In the genomic region with DNA sequence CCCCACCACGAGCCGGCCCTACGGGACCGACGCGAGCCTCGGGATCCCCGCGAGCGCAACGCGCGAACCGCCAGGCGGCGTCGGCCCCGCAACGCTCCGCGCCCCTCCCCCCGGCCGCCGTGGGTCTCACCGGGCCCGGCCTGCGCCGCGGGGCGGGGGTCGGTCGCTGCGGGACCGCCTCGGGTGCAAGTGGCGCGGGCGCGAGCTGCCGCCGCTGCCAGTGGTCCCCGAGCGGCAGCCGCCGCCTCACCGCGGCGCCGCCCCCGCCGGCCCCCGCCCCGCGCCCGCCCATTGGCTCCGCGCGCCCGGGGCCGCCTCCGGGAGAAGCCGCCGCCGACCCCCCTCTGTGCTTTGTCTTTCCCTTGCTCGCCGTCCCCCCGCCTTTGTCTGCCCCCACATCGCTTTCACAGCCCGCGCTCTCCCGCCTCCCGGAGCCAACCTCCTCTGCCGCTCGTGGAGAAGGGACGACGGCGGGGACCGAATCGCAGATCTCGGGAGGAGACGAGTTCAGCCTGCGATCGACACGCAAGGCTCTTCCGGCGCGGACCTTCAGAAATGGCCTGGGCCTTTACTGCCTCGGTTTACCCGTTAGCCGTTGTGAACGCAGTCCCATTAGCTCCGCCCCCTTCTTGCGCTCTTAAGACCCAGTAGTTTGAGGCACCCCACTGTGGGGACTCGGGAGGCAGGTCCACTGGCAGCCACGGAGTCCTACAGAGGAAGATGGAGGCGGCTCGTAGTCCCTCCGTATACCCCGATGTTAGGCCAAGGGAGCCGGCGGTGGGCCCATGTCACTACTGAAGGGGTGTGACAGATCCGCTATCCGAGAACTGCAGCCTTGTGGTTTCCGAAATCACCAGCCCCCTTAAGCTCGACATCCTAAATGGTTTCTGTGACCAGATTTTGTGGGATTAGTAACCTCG, we compare ENCODE assay signal across 8 mouse cellular contexts. TPM values are rescaled to one million over a fixed set of nuclear protein-coding genes. Genes with fewer than 3 reads are reported as not detected.
DNase-seq lines count a peak whose midpoint lies in the region; ATAC-seq and TF ChIP-seq lines count a peak whose summit lies in the region.

No protein-coding gene starts in this region.

- no peak for TF ChIP-seq POLR2A in ES-Bruce4 (IDR thresholded peaks at IDR 0.05; ENCODE audit: insufficient read depth, low read length)

- no peaks in the 10 kb centered on the region for H3K9me3 ChIP-seq in ES-Bruce4 (replicated peaks; ENCODE audit: control insufficient read depth, insufficient read depth, low read length, poor library complexity, severe bottlenecking)
- no peaks in the 10 kb centered on the region for H3K9me3 ChIP-seq in forebrain, embryonic 14.5 days (replicated peaks; ENCODE audit: control insufficient read depth, low read length)
- H3K9me3 ChIP-seq in neural tube, embryonic 14.5 days (ENCODE audit: control insufficient read depth, low read length): no peaks in the 10 kb centered on the region

- peak; percentile 90 for DNase-seq in forebrain, embryonic 14.5 days (ENCODE audit: low spot score)
- peak; percentile 63 for DNase-seq in heart, postnatal 25 days (ENCODE audit: low spot score)
- peak; percentile 86 for DNase-seq in layer of hippocampus, adult 11-12 months (ENCODE audit: low spot score)
- peak; percentile 78 to 82 for DNase-seq in lung, adult 18-20 months
- DNase-seq in testis, postnatal 10 days (ENCODE audit: low spot score): peak; percentile 80

- intact Hi-C loops in heart, postnatal 25 days (cut with DNase I): no loop called here

- TF ChIP-seq EP300 in ES-Bruce4 (IDR thresholded peaks at IDR 0.05; ENCODE audit: insufficient read depth, low read depth, low read length): no peak

- peak overlapping the region; percentile 92 for H3K9ac ChIP-seq in ES-Bruce4 (ENCODE audit: low read depth, poor library complexity, severe bottlenecking)
- H3K9ac ChIP-seq in forebrain, embryonic 14.5 days (ENCODE audit: low read length): peak overlapping the region; percentile 97
- H3K9ac ChIP-seq in neural tube, embryonic 14.5 days (replicated peaks; ENCODE audit: low read depth, low read length): peak overlapping the region; percentile 97

- H3K27ac ChIP-seq in ES-Bruce4 (ENCODE audit: insufficient read depth, low read length): no peak overlapping the region
- peak overlapping the region; percentile 76 for H3K27ac ChIP-seq in brown adipose tissue, adult 24 weeks (replicated peaks; ENCODE audit: low read depth, low read length)
- H3K27ac ChIP-seq in forebrain, embryonic 14.5 days (ENCODE audit: low read depth, low read length): peak overlapping the region; percentile 99
- H3K27ac ChIP-seq in neural tube, embryonic 14.5 days (ENCODE audit: low read depth, low read length): peak overlapping the region; percentile 97

- H3K4me3 ChIP-seq in ES-Bruce4 (ENCODE audit: low read depth, low read length): peak overlapping the region; percentile 74
- peak overlapping the region; percentile 67 for H3K4me3 ChIP-seq in brown adipose tissue, adult 24 weeks (ENCODE audit: insufficient read depth, low read depth, low read length)
- H3K4me3 ChIP-seq in forebrain, embryonic 14.5 days (ENCODE audit: low read depth, low read length): peak overlapping the region; percentile 82
- H3K4me3 ChIP-seq in neural tube, embryonic 14.5 days (ENCODE audit: low read depth, low read length): peak overlapping the region; percentile 79

- no peaks in the 10 kb centered on the region for H3K36me3 ChIP-seq in ES-Bruce4 (ENCODE audit: control insufficient read depth, insufficient read depth, low read length, poor library complexity, severe bottlenecking)
- H3K36me3 ChIP-seq in forebrain, embryonic 14.5 days (ENCODE audit: control insufficient read depth, insufficient read depth, low read length): peaks cover 47% of the 10 kb centered on the region
- H3K36me3 ChIP-seq in neural tube, embryonic 14.5 days (ENCODE audit: control insufficient read depth, insufficient read depth, low read length): peaks cover 20% of the 10 kb centered on the region

- H3K4me2 ChIP-seq in forebrain, embryonic 14.5 days (ENCODE audit: low read length): peak overlapping the region; percentile 96
- peak overlapping the region; percentile 94 for H3K4me2 ChIP-seq in neural tube, embryonic 14.5 days (ENCODE audit: low read depth, low read length)

- no peaks in the 10 kb centered on the region for H3K27me3 ChIP-seq in ES-Bruce4 (ENCODE audit: control insufficient read depth, insufficient read depth, low read length, poor library complexity, severe bottlenecking)
- no peaks in the 10 kb centered on the region for H3K27me3 ChIP-seq in forebrain, embryonic 14.5 days (replicated peaks; ENCODE audit: control insufficient read depth, insufficient read depth, low read length)
- no peaks in the 10 kb centered on the region for H3K27me3 ChIP-seq in neural tube, embryonic 14.5 days (ENCODE audit: control insufficient read depth, insufficient read depth, low read length)

- TF ChIP-seq CTCF in ES-Bruce4 (IDR thresholded peaks at IDR 0.05; ENCODE audit: low read depth, low read length): no peak

- WGBS in forebrain, embryonic 14.5 days: under 1% methylated on average over 53 of the region's 106 CpGs
- WGBS in neural tube, embryonic 14.5 days: under 1% methylated on average over 67 of the region's 106 CpGs

- no peaks in the 10 kb centered on the region for H3K4me1 ChIP-seq in ES-Bruce4 (ENCODE audit: control insufficient read depth, insufficient read depth, low read length)
- H3K4me1 ChIP-seq in brown adipose tissue, adult 24 weeks (ENCODE audit: control insufficient read depth, insufficient read depth, insufficient read length, low read length): peaks cover 18% of the 10 kb centered on the region
- H3K4me1 ChIP-seq in forebrain, embryonic 14.5 days (ENCODE audit: control insufficient read depth, insufficient read depth, low read length): peaks cover 20% of the 10 kb centered on the region
- peaks cover 24% of the 10 kb centered on the region for H3K4me1 ChIP-seq in neural tube, embryonic 14.5 days (ENCODE audit: control insufficient read depth, insufficient read depth, low read length)

- ATAC-seq in forebrain, embryonic 14.5 days: peak; percentile 81
- ATAC-seq in neural tube, embryonic 14.5 days (ENCODE audit: low read depth): peak; percentile 72

RNA-seq across cellular contexts. Expression of a gene that starts 0.5 kb away (rescaled TPM):
- not detected in 2 replicates for polyA plus RNA-seq in ES-Bruce4 (2011; ENCODE audit: insufficient read depth, insufficient read length, low read depth, missing spikeins)
- polyA plus RNA-seq in brown adipose tissue, adult 24 weeks (2012; ENCODE audit: insufficient read depth, insufficient read length, missing spikeins): not detected in 2 replicates
- not detected in 2 replicates for polyA plus RNA-seq in forebrain, embryonic 14.5 days (2014; fragmentation: Nextera tagmentation; extraction: Ambion mirVana)
- not detected for total RNA-seq in heart, postnatal 25 days (2021)
- 0.88 TPM in 1 of 2 replicates, not detected in the other for polyA plus RNA-seq in neural tube, embryonic 14.5 days (2014; fragmentation: Nextera tagmentation; extraction: Ambion mirVana)

RNA-seq across cellular contexts. Expression of a gene that starts 0.5 kb away (rescaled TPM):
- 53.7 and 57.2 TPM in 2 replicates for polyA plus RNA-seq in ES-Bruce4 (2011; ENCODE audit: insufficient read depth, insufficient read length, low read depth, missing spikeins)
- 3.4 and 6.1 TPM in 2 replicates for polyA plus RNA-seq in brown adipose tissue, adult 24 weeks (2012; ENCODE audit: insufficient read depth, insufficient read length, missing spikeins)
- polyA plus RNA-seq in forebrain, embryonic 14.5 days (2014; fragmentation: Nextera tagmentation; extraction: Ambion mirVana): 223 and 240 TPM in 2 replicates
- total RNA-seq in heart, postnatal 25 days (2021): 1 to 10 TPM; 4.3 to 5.9 TPM
- polyA plus RNA-seq in neural tube, embryonic 14.5 days (2014; fragmentation: Nextera tagmentation; extraction: Ambion mirVana): 120 and 140 TPM in 2 replicates

RNA-seq across cellular contexts. Expression of a gene that starts 41.8 kb away (rescaled TPM):
- 29.8 and 34.2 TPM in 2 replicates for polyA plus RNA-seq in ES-Bruce4 (2011; ENCODE audit: insufficient read depth, insufficient read length, low read depth, missing spikeins)
- 9.3 and 9.8 TPM in 2 replicates for polyA plus RNA-seq in brown adipose tissue, adult 24 weeks (2012; ENCODE audit: insufficient read depth, insufficient read length, missing spikeins)
- 31.1 and 34.1 TPM in 2 replicates for polyA plus RNA-seq in forebrain, embryonic 14.5 days (2014; fragmentation: Nextera tagmentation; extraction: Ambion mirVana)
- 1 to 10 TPM; 6.4 to 6.6 TPM for total RNA-seq in heart, postnatal 25 days (2021)
- polyA plus RNA-seq in neural tube, embryonic 14.5 days (2014; fragmentation: Nextera tagmentation; extraction: Ambion mirVana): 33.0 and 34.8 TPM in 2 replicates

RNA-seq across cellular contexts. Expression of a gene that starts 56.0 kb away (rescaled TPM):
- 93.2 and 119 TPM in 2 replicates for polyA plus RNA-seq in ES-Bruce4 (2011; ENCODE audit: insufficient read depth, insufficient read length, low read depth, missing spikeins)
- 80.1 and 94.1 TPM in 2 replicates for polyA plus RNA-seq in brown adipose tissue, adult 24 weeks (2012; ENCODE audit: insufficient read depth, insufficient read length, missing spikeins)
- polyA plus RNA-seq in forebrain, embryonic 14.5 days (2014; fragmentation: Nextera tagmentation; extraction: Ambion mirVana): 71.0 and 80.1 TPM in 2 replicates
- 10 to 100 TPM; 61.9 to 69.2 TPM for total RNA-seq in heart, postnatal 25 days (2021)
- polyA plus RNA-seq in neural tube, embryonic 14.5 days (2014; fragmentation: Nextera tagmentation; extraction: Ambion mirVana): 78.3 and 99.4 TPM in 2 replicates

RNA-seq across cellular contexts. Expression of a gene that starts 56.5 kb away (rescaled TPM):
- polyA plus RNA-seq in ES-Bruce4 (2011; ENCODE audit: insufficient read depth, insufficient read length, low read depth, missing spikeins): 73.2 and 75.4 TPM in 2 replicates
- polyA plus RNA-seq in brown adipose tissue, adult 24 weeks (2012; ENCODE audit: insufficient read depth, insufficient read length, missing spikeins): 18.9 and 22.2 TPM in 2 replicates
- polyA plus RNA-seq in forebrain, embryonic 14.5 days (2014; fragmentation: Nextera tagmentation; extraction: Ambion mirVana): 65.6 and 75.2 TPM in 2 replicates
- 10 to 100 TPM; 24.5 to 25.7 TPM for total RNA-seq in heart, postnatal 25 days (2021)
- polyA plus RNA-seq in neural tube, embryonic 14.5 days (2014; fragmentation: Nextera tagmentation; extraction: Ambion mirVana): 73.2 and 97.4 TPM in 2 replicates
